ENCODE assay signal across 8 mouse cellular contexts in genomic region chr19:4438791-4439160, GRCm38 (mm10). TPM values are rescaled to one million over a fixed set of nuclear protein-coding genes. Genes with fewer than 3 reads are reported as not detected.
DNase-seq lines count a peak whose midpoint lies in the region; ATAC-seq lines count a peak whose summit lies in the region.

No protein-coding gene starts in this region.

- no peaks in the 10 kb centered on the region for H3K36me3 ChIP-seq in intestine, embryonic 14.5 days (ENCODE audit: control insufficient read depth, insufficient read depth, low read length)
- no peaks in the 10 kb centered on the region for H3K36me3 ChIP-seq in midbrain, embryonic 16.5 days (ENCODE audit: control insufficient read depth, insufficient read depth, low read length)

- H3K4me1 ChIP-seq in intestine, embryonic 14.5 days (replicated peaks; ENCODE audit: control insufficient read depth, insufficient read depth, low read length), result peaks cover 21% of the 10 kb centered on the region
- H3K4me1 ChIP-seq in midbrain, embryonic 16.5 days (ENCODE audit: control insufficient read depth, insufficient read depth, low read length), result peaks cover 7% of the 10 kb centered on the region

- H3K4me2 ChIP-seq in intestine, embryonic 14.5 days (ENCODE audit: low read length), result peak overlapping the region; percentile 86
- H3K4me2 ChIP-seq in midbrain, embryonic 16.5 days (ENCODE audit: low read length), result peak overlapping the region; percentile 74

- ATAC-seq in intestine, embryonic 14.5 days (replicated peaks; ENCODE audit: low FRiP score, low TSS enrichment, low read depth), result 0 out of 2 replicates have a peak, but pooled peaks have one; percentile 3
- no peak for ATAC-seq in midbrain, embryonic 16.5 days
- ATAC-seq in cerebellum, adult (ENCODE audit: insufficient number of reproducible peaks, low FRiP score, low TSS enrichment), result no peak

- H3K4me3 ChIP-seq in intestine, embryonic 14.5 days (ENCODE audit: low read depth, low read length), result peak overlapping the region; percentile 75
- H3K4me3 ChIP-seq in midbrain, embryonic 16.5 days (ENCODE audit: low read depth, low read length), result peak overlapping the region; percentile 44

- WGBS in intestine, embryonic 14.5 days, result 10% methylated on average over 8 of the region's 8 CpGs
- 9% methylated on average over 8 of the region's 8 CpGs for WGBS in midbrain, embryonic 16.5 days

- no peak overlapping the region for H3K27ac ChIP-seq in intestine, embryonic 14.5 days (ENCODE audit: low read depth)
- no peak overlapping the region for H3K27ac ChIP-seq in midbrain, embryonic 16.5 days (ENCODE audit: low read length)

- H3K9me3 ChIP-seq in intestine, embryonic 14.5 days (ENCODE audit: control insufficient read depth, low read length), result peaks cover 3% of the 10 kb centered on the region; the same call in 1 of the 2 replicates
- H3K9me3 ChIP-seq in midbrain, embryonic 16.5 days (replicated peaks; ENCODE audit: control insufficient read depth, low read length, poor library complexity, severe bottlenecking), result no peaks in the 10 kb centered on the region

- peak; percentile 19 for DNase-seq in kidney, adult 18-20 months
- no peak for DNase-seq in kidney, adult 11 months
- peak; percentile 63 for DNase-seq in adipocyte (ENCODE audit: low spot score)
- DNase-seq in intestine, embryonic 14.5 days (ENCODE audit: low spot score), result no peak
- no peak for DNase-seq in urinary bladder, adult 2 months (ENCODE audit: low spot score)
- DNase-seq in cerebellum, postnatal 25 days, result no peak

- no peaks in the 10 kb centered on the region for H3K27me3 ChIP-seq in intestine, embryonic 14.5 days (replicated peaks; ENCODE audit: control insufficient read depth, insufficient read depth, low read length)
- H3K27me3 ChIP-seq in midbrain, embryonic 16.5 days (ENCODE audit: control insufficient read depth, insufficient read depth, low read depth, low read length), result peaks cover 16% of the 10 kb centered on the region

- peak overlapping the region; percentile 62 for H3K9ac ChIP-seq in intestine, embryonic 14.5 days (ENCODE audit: low read length)
- H3K9ac ChIP-seq in midbrain, embryonic 16.5 days (ENCODE audit: low read depth, low read length), result peak overlapping the region; percentile 64

RNA-seq across cellular contexts. Expression of gene Rhod, which starts 0.5 kb away (rescaled TPM):
- polyA plus RNA-seq in intestine, embryonic 14.5 days (2014; fragmentation: Nextera tagmentation; extraction: Ambion mirVana), result 22.1 and 30.9 TPM in 2 replicates
- 3.8 and 3.9 TPM in 2 replicates for polyA plus RNA-seq in midbrain, embryonic 16.5 days (2015; fragmentation: Nextera tagmentation; extraction: Ambion mirVana)
- polyA plus RNA-seq in urinary bladder, adult 2 months (2012; rRNA removed), result 15.0 and 18.7 TPM in 2 replicates

RNA-seq across cellular contexts. Expression of gene Syt12, which starts 38.5 kb away (rescaled TPM):
- polyA plus RNA-seq in intestine, embryonic 14.5 days (2014; fragmentation: Nextera tagmentation; extraction: Ambion mirVana), result 0.27 and 0.47 TPM in 2 replicates
- 3.2 and 5.2 TPM in 2 replicates for polyA plus RNA-seq in midbrain, embryonic 16.5 days (2015; fragmentation: Nextera tagmentation; extraction: Ambion mirVana)
- 0.27 and 0.70 TPM in 2 replicates for polyA plus RNA-seq in urinary bladder, adult 2 months (2012; rRNA removed)

RNA-seq across cellular contexts. Expression of gene Kdm2a, which starts 40.7 kb away (rescaled TPM):
- 51.7 and 56.7 TPM in 2 replicates for polyA plus RNA-seq in intestine, embryonic 14.5 days (2014; fragmentation: Nextera tagmentation; extraction: Ambion mirVana)
- 32.1 and 33.8 TPM in 2 replicates for polyA plus RNA-seq in midbrain, embryonic 16.5 days (2015; fragmentation: Nextera tagmentation; extraction: Ambion mirVana)
- 63.5 and 67.8 TPM in 2 replicates for polyA plus RNA-seq in urinary bladder, adult 2 months (2012; rRNA removed)

RNA-seq across cellular contexts. Expression of gene 2010003K11Rik, which starts 59.6 kb away (rescaled TPM):
- not detected in 2 replicates for polyA plus RNA-seq in intestine, embryonic 14.5 days (2014; fragmentation: Nextera tagmentation; extraction: Ambion mirVana)
- polyA plus RNA-seq in midbrain, embryonic 16.5 days (2015; fragmentation: Nextera tagmentation; extraction: Ambion mirVana), result not detected in 2 replicates
- polyA plus RNA-seq in urinary bladder, adult 2 months (2012; rRNA removed), result 0.25 and 0.66 TPM in 2 replicates

Comparison
In these comparisons a context has a peak if more than half of its experiments do, and no peak if none do; other contexts are left out.
1. DNase-seq: peak in kidney, adult 18-20 months (single experiment) and adipocyte (single experiment); none in kidney, adult 11 months (single experiment), intestine, embryonic 14.5 days (single experiment), urinary bladder, adult 2 months (single experiment) and cerebellum, postnatal 25 days (0 of 2).